Mouse (Mus musculus): ENCODE data around the gene Lemd1. TPM values are rescaled to one million over a fixed set of nuclear protein-coding genes. Genes with fewer than 3 reads are reported as not detected.

Gene Lemd1
- total and polyA plus RNA-seq, 2 experiments from 2014 or later = 13.3 to 14.7 TPM

GRCm38 (mm10) chr1:132200562-132201510 is 9.6 kb downstream of the Lemd1 start:
- peak; percentile 91 for DNase-seq
- Histone ChIP-seq H3K4me2 (ENCODE audit: low read depth) (peak overlapping the region; percentile 46), H3K4me3 (ENCODE audit: low read depth, low read length) (peak overlapping the region; percentile 36), H3K27ac (ENCODE audit: low read depth, low read length) (peak overlapping the region; percentile 80), H3K27me3 (ENCODE audit: insufficient read depth, low read length) (no peaks in the 10 kb centered on the region), H3K9ac (peak overlapping the region; percentile 50), H3K4me1 (ENCODE audit: insufficient read depth) (peaks cover 37% of the 10 kb centered on the region), H3K9me3 (ENCODE audit: low read length) (no peaks in the 10 kb centered on the region), H3K36me3 (ENCODE audit: insufficient read depth) (no peaks in the 10 kb centered on the region)
- peak; percentile 62 for TF ChIP-seq CTCF (IDR thresholded peaks at IDR 0.05; ENCODE audit: low read depth)
- peak; percentile 95 for ATAC-seq
- 7% methylated on average over 11 of the region's 11 CpGs for WGBS

GRCm38 (mm10) chr1:132201511-132201860 is 10.3 kb downstream of the Lemd1 start:
- Histone ChIP-seq H3K4me1 (ENCODE audit: insufficient read depth) (peaks cover 34% of the 10 kb centered on the region), H3K27ac (ENCODE audit: low read depth, low read length) (peak overlapping the region; percentile 80), H3K36me3 (ENCODE audit: insufficient read depth) (no peaks in the 10 kb centered on the region), H3K9me3 (ENCODE audit: low read length) (no peaks in the 10 kb centered on the region), H3K9ac (peak overlapping the region; percentile 50; the same call in 1 of the 2 replicates), H3K27me3 (ENCODE audit: insufficient read depth, low read length) (no peaks in the 10 kb centered on the region), H3K4me2 (ENCODE audit: low read depth) (peak overlapping the region; percentile 46), H3K4me3 (ENCODE audit: low read depth, low read length) (peak overlapping the region; percentile 36)
- no peak for ATAC-seq
- no peak for DNase-seq
- WGBS = 7% methylated on average over 4 of the region's 4 CpGs
- no peak for TF ChIP-seq CTCF (IDR thresholded peaks at IDR 0.05; ENCODE audit: low read depth)

- TF ChIP-seq CTCF (IDR thresholded peaks at IDR 0.05; ENCODE audit: low read depth) = no peak
- WGBS = 35% methylated on average over 2 of the region's 2 CpGs
- no peaks in the 10 kb centered on the region for H3K36me3 ChIP-seq (ENCODE audit: insufficient read depth)
- DNase-seq (no peak), ATAC-seq (no peak)
- H3K9me3 ChIP-seq (ENCODE audit: low read length) = no peaks in the 10 kb centered on the region
- H3K27ac ChIP-seq (ENCODE audit: low read depth, low read length) = peak overlapping the region; percentile 22; the same call in 1 of the 2 replicates
- H3K4me3 ChIP-seq (ENCODE audit: low read depth, low read length) = no peak overlapping the region
- H3K9ac ChIP-seq = peak overlapping the region; percentile 18; the same call in 1 of the 2 replicates
- H3K4me1 ChIP-seq (ENCODE audit: insufficient read depth) = peaks cover 30% of the 10 kb centered on the region
- H3K27me3 ChIP-seq (ENCODE audit: insufficient read depth, low read length) = no peaks in the 10 kb centered on the region
- H3K4me2 ChIP-seq (ENCODE audit: low read depth) = peak overlapping the region; percentile 46
These were observed 10.7 kb downstream of the Lemd1 start for GRCm38 (mm10) chr1:132201936-132202335.

DNA sequence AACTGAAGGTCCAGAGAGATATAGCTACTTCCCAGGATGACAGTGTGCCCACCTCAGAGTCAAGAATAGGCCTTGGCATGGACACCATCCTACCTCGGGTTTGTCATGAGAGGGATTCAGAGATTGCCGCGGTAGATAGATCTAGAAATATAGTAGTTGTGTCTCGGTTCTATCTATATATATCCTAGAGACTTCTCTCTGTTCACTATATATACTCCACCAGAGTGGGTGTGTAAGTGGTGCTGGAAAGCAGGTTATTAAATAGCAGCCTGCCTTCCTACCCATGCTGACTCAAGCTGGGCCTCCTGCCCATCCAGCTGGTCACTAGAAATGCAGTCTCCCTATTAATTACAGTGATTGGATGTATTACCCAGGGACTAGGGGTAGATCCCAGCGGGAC is 11.5 kb downstream of the Lemd1 start:
- H3K27me3 ChIP-seq (ENCODE audit: insufficient read depth, low read length) = no peaks in the 10 kb centered on the region
- ATAC-seq (no peak), DNase-seq (no peak)
- H3K4me2 ChIP-seq (ENCODE audit: low read depth) = no peak overlapping the region
- no peak overlapping the region for H3K9ac ChIP-seq
- TF ChIP-seq CTCF (IDR thresholded peaks at IDR 0.05; ENCODE audit: low read depth) = no peak
- H3K4me1 ChIP-seq (ENCODE audit: insufficient read depth) = peaks cover 30% of the 10 kb centered on the region
- peak overlapping the region; percentile 22; the same call in 1 of the 2 replicates for H3K27ac ChIP-seq (ENCODE audit: low read depth, low read length)
- H3K36me3 ChIP-seq (ENCODE audit: insufficient read depth) = no peaks in the 10 kb centered on the region
- H3K9me3 ChIP-seq (ENCODE audit: low read length) = no peaks in the 10 kb centered on the region
- 74% methylated on average over 5 of the region's 5 CpGs for WGBS
- no peak overlapping the region for H3K4me3 ChIP-seq (ENCODE audit: low read depth, low read length)

DNA sequence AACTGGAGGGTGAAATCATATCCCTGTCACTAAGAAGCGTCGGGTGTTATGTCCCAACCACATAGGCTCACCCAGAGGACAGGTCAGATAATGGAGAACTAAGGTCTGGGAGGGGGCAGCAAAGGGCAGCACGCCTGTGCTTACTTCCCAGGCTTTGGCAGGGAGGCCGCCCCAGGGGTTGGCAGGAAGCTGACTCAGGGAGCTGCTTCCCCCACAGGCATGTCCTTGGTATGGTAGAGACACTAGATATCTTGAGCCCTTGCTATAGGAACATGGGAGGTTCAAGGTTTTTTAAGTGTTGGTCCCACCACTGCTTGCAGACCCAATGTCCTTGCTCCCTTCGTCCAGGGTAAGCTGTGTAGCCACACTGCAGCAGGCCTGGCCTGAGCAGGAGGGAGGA is 14.7 kb downstream of the Lemd1 start:
- Histone ChIP-seq H3K4me1 (ENCODE audit: insufficient read depth) (peaks cover 46% of the 10 kb centered on the region), H3K4me2 (ENCODE audit: low read depth) (no peak overlapping the region), H3K9me3 (ENCODE audit: low read length) (no peaks in the 10 kb centered on the region), H3K9ac (no peak overlapping the region), H3K4me3 (ENCODE audit: low read depth, low read length) (no peak overlapping the region), H3K36me3 (ENCODE audit: insufficient read depth) (no peaks in the 10 kb centered on the region), H3K27me3 (ENCODE audit: insufficient read depth, low read length) (no peaks in the 10 kb centered on the region), H3K27ac (ENCODE audit: low read depth, low read length) (no peak overlapping the region)
- TF ChIP-seq CTCF (IDR thresholded peaks at IDR 0.05; ENCODE audit: low read depth) = no peak
- no peak for DNase-seq
- ATAC-seq = no peak
- WGBS = 75% methylated on average over 5 of the region's 5 CpGs

DNA sequence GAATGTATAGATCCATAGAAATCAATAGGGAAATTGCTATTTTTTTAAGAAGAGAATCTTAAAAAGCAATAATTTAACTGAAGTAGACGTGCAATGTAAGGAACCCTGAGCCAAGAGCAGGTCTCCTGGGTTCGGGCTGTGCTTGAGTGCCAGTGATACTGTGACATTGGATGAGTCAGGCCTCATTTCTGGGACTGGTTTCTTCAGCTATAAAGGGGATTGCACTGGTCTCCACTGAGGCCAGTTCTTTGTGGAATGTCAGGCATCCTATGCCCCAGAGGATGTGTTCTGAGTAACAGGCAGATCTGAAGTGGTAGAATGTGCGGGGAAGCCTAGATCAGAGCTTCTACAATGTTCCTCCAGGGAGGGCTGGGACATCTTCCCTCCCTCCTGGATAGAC is 15.6 kb downstream of the Lemd1 start:
- no peak for TF ChIP-seq CTCF (IDR thresholded peaks at IDR 0.05; ENCODE audit: low read depth)
- Histone ChIP-seq H3K27ac (ENCODE audit: low read depth, low read length) (no peak overlapping the region), H3K4me3 (ENCODE audit: low read depth, low read length) (no peak overlapping the region), H3K9ac (no peak overlapping the region), H3K4me2 (ENCODE audit: low read depth) (no peak overlapping the region), H3K9me3 (ENCODE audit: low read length) (no peaks in the 10 kb centered on the region), H3K27me3 (ENCODE audit: insufficient read depth, low read length) (no peaks in the 10 kb centered on the region), H3K4me1 (ENCODE audit: insufficient read depth) (peaks cover 45% of the 10 kb centered on the region), H3K36me3 (ENCODE audit: insufficient read depth) (no peaks in the 10 kb centered on the region)
- DNase-seq (no peak), ATAC-seq (no peak)
- WGBS = 87% methylated on average over 3 of the region's 3 CpGs

- Histone ChIP-seq H3K27me3 (ENCODE audit: insufficient read depth, low read length) (no peaks in the 10 kb centered on the region), H3K9me3 (ENCODE audit: low read length) (no peaks in the 10 kb centered on the region), H3K27ac (ENCODE audit: low read depth, low read length) (peak overlapping the region; percentile 69), H3K9ac (no peak overlapping the region), H3K4me3 (ENCODE audit: low read depth, low read length) (no peak overlapping the region), H3K36me3 (ENCODE audit: insufficient read depth) (no peaks in the 10 kb centered on the region), H3K4me1 (ENCODE audit: insufficient read depth) (peaks cover 48% of the 10 kb centered on the region), H3K4me2 (ENCODE audit: low read depth) (peak overlapping the region; percentile 16)
- ATAC-seq = peak; percentile 60
- 8% methylated on average over 4 of the region's 4 CpGs for WGBS
- no peak for TF ChIP-seq CTCF (IDR thresholded peaks at IDR 0.05; ENCODE audit: low read depth)
- peak; percentile 77 for DNase-seq
These were observed 16.9 kb downstream of the Lemd1 start for GRCm38 (mm10) chr1:132208154-132208553.
